Mouse (Mus musculus): ENCODE results near the gene Gm20661. TPM values are rescaled to one million over a fixed set of nuclear protein-coding genes. Genes with fewer than 3 reads are reported as not detected.
"Not testable (repeated sequence)": the region's sequence is repeated elsewhere in the genome, so short reads cannot be mapped to it uniquely, and the experiment has no call there.

Gm20661 gene
- polyA plus RNA-seq, 1 experiment from 2014 or later, result 0.16 TPM

DNA sequence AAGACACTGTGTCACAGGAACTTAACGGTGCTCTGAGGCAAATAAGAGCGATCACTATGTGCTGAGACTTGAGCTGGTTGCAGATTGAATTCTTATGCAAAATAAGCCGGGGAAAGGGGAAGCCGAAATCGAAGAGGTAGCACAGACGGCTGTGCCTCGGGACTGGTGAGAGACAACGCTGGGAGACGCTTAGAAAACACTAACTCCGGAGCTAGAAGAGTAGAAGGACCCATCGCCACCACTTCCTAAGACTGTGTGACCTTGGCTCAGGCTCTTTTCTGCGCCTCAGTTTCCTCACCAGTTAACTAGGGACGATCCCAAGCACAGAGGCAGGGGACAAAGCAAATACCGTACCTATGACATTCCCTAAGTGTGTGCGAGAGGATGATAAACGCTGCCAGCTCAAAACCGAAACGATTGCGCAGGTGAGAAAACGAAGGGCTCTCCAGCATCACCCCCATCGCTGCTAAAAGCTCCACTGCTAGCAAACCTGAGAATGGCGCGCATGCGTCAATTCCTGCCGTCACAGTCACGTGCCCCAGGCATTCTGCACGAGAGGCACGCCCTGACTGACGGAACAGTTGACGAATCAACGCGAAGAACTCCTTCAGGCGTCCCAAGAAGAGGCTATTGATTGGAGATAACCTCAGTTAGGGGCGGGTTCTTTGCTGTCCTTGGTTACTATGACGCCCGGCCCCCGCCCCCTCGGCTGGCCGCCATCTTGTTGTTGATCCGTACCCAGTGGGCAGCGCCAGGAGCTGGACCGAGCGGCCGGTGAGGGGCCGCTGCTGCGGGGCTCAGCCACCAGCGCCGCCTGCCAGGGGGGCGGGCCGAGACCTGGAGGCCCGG, 19.3 kb downstream of the Gm20661 start, which contains the start of gene Ip6k1:
TSS of gene Ip6k1 (plus strand) at position 580 of the 849 bp plus-strand sequence.
- Histone ChIP-seq H3K36me3 (ENCODE audit: inconsistent target) (no peaks in the 10 kb centered on the region), H3K79me2 (ENCODE audit: inconsistent target) (peaks cover 45% of the 10 kb centered on the region), H3K27ac (peak within 1 kb of the TSS; percentile 80), H3K4me3 (ENCODE audit: inconsistent target) (peak within 1 kb of the TSS; percentile 94)
- 0% methylated on average over 43 of the region's 51 CpGs for WGBS (ENCODE audit: missing documents)

DNA sequence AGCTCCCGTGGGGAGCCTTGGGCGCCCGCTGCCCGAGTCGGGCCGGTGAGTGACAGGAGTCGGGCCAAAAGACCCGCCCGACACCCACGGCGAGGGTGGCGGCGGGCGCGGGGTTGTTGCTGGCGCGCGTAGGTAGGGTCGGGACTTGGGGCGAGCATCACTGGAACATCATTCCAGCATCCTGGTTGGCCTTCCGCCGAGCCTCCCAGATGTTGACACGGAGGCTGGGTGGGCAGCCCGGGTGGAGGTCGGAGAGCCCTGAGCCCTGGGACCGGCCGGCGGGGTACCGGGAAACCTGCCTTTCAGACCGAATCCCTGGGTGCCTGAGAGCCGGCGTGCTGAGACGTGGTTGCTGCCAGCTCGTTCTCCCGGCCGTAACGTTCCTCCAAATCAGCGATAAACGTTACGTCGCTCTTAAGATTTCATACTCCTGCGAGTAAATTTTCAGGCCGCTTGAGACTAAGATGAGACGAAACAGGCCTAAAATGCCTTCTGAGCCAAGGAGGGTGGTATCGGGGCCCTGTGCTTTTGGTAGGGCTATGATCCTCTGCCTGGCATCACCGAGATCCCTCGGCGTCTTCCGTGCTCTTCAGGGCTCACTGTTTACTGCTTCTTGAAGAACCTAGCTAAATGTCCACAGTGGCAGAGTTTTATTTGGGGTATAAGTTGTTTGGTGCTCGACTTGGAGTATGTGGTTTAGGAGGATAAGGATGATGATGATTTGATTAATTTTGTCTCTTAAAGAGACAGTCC, 20.1 kb downstream of the Gm20661 start:
- no peaks in the 10 kb centered on the region for H3K36me3 ChIP-seq (ENCODE audit: inconsistent target)
- H3K27ac ChIP-seq, result peak overlapping the region; percentile 55
- WGBS (ENCODE audit: missing documents), result 0% methylated on average over 45 of the region's 50 CpGs
- peak overlapping the region; percentile 94 for H3K4me3 ChIP-seq (ENCODE audit: inconsistent target)
- H3K79me2 ChIP-seq (ENCODE audit: inconsistent target), result peaks cover 53% of the 10 kb centered on the region

DNA sequence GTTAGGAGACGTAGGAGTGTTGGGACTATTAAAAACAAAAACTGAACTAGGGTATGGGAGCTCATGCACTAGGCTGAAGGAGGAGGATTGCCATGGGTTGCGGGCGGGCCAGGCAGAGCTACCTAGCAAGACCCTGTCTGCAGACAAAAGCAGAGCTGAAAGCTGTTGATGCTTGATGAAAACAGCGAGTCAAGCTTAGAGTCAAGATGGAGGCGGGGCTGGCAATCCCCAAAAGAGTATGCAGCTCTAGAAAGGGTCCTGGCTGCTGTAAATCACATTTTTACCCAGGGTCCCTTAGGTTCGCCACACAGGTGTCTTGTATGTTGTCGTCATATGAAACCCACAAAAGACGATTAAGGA, 20.7 kb downstream of the Gm20661 start:
- H3K4me3 ChIP-seq (ENCODE audit: inconsistent target), result peak overlapping the region; percentile 94
- peak overlapping the region; percentile 55 for H3K27ac ChIP-seq
- 3% methylated on average over 8 of the region's 8 CpGs for WGBS (ENCODE audit: missing documents)
- no peaks in the 10 kb centered on the region for H3K36me3 ChIP-seq (ENCODE audit: inconsistent target)
- peaks cover 59% of the 10 kb centered on the region for H3K79me2 ChIP-seq (ENCODE audit: inconsistent target)

DNA sequence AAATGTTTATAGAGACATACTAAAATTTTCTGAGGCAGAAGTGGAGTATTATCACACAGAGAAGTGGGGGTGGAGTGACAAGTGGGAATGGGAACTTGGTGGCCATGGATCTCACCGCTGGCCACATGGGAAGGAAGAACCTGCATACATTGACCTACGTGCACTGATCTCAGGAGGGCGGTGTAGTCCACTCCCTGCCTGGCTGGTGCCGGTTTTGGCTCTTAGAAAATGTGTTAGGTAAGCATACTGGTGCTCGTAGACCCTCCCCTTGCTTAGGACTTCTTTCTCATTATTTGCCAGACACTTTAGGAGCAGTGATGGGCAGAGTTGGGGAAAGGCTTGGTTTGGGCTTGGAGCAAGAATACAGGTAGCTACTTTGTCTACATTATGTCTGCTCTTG, 25.2 kb downstream of the Gm20661 start:
- no peak overlapping the region for H3K27ac ChIP-seq
- H3K4me3 ChIP-seq (ENCODE audit: inconsistent target), result no peak overlapping the region
- H3K79me2 ChIP-seq (ENCODE audit: inconsistent target), result peaks cover 100% of the 10 kb centered on the region
- 85% methylated on average over 4 of the region's 5 CpGs for WGBS (ENCODE audit: missing documents)
- peaks cover 6% of the 10 kb centered on the region; the same call in 1 of the 2 replicates for H3K36me3 ChIP-seq (ENCODE audit: inconsistent target)

GRCm38 (mm10) chr9:108010385-108010784, 27.5 kb downstream of the Gm20661 start:
- peaks cover 100% of the 10 kb centered on the region for H3K79me2 ChIP-seq (ENCODE audit: inconsistent target)
- peaks cover 8% of the 10 kb centered on the region; the same call in 1 of the 2 replicates for H3K36me3 ChIP-seq (ENCODE audit: inconsistent target)
- no peak overlapping the region for H3K4me3 ChIP-seq (ENCODE audit: inconsistent target)
- H3K27ac ChIP-seq, result no peak overlapping the region

DNA sequence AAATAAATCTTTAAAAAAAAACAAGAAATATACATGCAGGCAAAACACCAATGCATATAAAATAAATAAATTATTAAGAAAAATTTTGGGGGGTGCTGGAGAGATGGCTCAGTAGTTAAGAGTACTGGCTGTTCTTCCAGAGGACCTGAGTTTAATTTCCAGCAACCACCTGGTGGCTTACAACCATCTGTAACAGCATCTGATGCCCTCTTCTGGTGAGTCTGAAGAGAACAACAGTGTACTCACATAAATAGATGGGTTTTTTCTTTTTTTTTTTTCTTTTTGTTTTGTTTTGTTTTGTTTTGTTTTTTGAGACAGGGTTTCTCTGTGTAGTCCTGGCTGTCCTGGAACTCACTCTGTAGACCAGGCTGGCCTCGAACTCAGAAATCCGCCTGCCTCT, 30.7 kb downstream of the Gm20661 start:
- WGBS (ENCODE audit: missing documents), result no CpG with 5 or more reads among the region's 2 CpGs
- H3K27ac ChIP-seq; H3K4me3 ChIP-seq (ENCODE audit: inconsistent target): not testable (repeated sequence)
- H3K79me2 ChIP-seq (ENCODE audit: inconsistent target), result peaks cover 100% of the 10 kb centered on the region
- H3K36me3 ChIP-seq (ENCODE audit: inconsistent target), result peaks cover 12% of the 10 kb centered on the region; the same call in 1 of the 2 replicates

DNA sequence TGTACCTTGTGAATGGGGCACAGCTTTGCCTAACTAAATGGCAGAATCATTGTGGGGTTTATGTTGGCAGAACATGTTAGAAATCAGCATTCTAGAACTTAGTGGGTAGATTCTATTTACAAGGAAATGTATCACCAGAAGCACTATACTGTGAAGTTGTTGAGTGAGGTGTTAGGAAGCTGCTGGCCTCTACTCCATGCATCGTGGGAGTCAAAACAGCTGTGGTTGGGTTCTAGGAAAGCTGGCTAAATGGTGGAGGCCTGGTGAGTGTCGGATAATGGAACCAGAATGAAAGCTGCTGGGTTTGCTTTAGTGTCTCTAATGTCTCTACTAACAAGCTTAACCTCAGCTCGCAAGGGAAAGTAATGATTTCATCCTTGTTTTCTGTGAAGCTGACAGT, 34.3 kb downstream of the Gm20661 start:
- H3K4me3 ChIP-seq (ENCODE audit: inconsistent target), result no peak overlapping the region
- no peak overlapping the region for H3K27ac ChIP-seq
- H3K79me2 ChIP-seq (ENCODE audit: inconsistent target), result peaks cover 100% of the 10 kb centered on the region
- H3K36me3 ChIP-seq (ENCODE audit: inconsistent target), result peaks cover 12% of the 10 kb centered on the region; the same call in 1 of the 2 replicates
- 92% methylated on average over 3 of the region's 3 CpGs for WGBS (ENCODE audit: missing documents)

GRCm38 (mm10) chr9:108020741-108021140, 37.9 kb downstream of the Gm20661 start:
- peaks cover 24% of the 10 kb centered on the region for H3K36me3 ChIP-seq (ENCODE audit: inconsistent target)
- no peak overlapping the region for H3K4me3 ChIP-seq (ENCODE audit: inconsistent target)
- peaks cover 100% of the 10 kb centered on the region for H3K79me2 ChIP-seq (ENCODE audit: inconsistent target)
- 87% methylated on average over 1 of the region's 1 CpGs for WGBS (ENCODE audit: missing documents)
- no peak overlapping the region for H3K27ac ChIP-seq

DNA sequence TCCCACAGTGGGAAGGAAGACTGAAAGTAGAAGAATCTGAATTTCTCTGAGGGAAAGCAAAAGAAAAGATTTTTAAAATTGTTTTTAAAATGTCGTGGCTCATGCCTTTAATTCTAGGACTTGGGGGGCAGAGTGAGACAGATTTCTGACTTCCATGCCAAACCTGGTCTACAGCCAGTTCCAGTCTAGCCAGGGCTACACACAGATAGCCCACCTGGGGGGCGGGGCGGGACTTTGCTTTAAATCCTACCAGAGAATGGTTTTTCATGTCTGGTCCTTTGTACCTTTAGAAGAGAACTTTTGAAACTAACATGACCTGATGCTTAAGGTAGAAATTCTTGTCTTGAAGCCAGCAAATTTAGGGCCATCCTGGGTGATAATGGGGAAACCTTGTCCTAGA, 40.4 kb downstream of the Gm20661 start:
- 94% methylated on average over 3 of the region's 3 CpGs for whole genome bisulfite sequencing (ENCODE audit: missing documents)
- no peak overlapping the region for H3K27ac ChIP-seq
- H3K79me2 ChIP-seq (ENCODE audit: inconsistent target), result peaks cover 98% of the 10 kb centered on the region
- H3K36me3 ChIP-seq (ENCODE audit: inconsistent target), result peaks cover 45% of the 10 kb centered on the region
- H3K4me3 ChIP-seq (ENCODE audit: inconsistent target), result no peak overlapping the region

DNA sequence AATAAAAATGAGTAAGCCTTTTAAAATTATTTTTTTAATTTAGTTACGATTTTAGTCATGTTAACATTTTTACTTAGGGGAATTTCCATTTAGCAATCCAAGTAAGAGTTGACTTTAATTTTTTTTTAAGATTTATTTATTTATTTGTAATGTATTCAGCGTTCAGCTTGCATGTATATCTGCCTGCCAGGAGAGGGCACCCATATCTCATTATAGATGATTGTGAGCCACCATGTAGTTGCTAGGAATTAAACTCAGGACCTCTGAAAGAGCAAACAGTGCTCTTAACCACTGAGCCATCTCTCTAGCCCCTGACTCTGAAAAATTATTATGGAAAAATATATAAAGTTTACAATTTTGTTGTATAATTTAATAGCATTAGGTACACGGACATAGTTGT, 43.7 kb downstream of the Gm20661 start:
- H3K36me3 ChIP-seq (ENCODE audit: inconsistent target), result peaks cover 45% of the 10 kb centered on the region
- WGBS (ENCODE audit: missing documents), result 69% methylated on average over 3 of the region's 3 CpGs
- H3K4me3 ChIP-seq (ENCODE audit: inconsistent target), result no peak overlapping the region
- peaks cover 93% of the 10 kb centered on the region for H3K79me2 ChIP-seq (ENCODE audit: inconsistent target)
- H3K27ac ChIP-seq, result no peak overlapping the region

GRCm38 (mm10) chr9:108027867-108028266, 45.0 kb downstream of the Gm20661 start:
- Histone ChIP-seq H3K4me3 (ENCODE audit: inconsistent target) (no peak overlapping the region), H3K79me2 (ENCODE audit: inconsistent target) (peaks cover 83% of the 10 kb centered on the region), H3K36me3 (ENCODE audit: inconsistent target) (peaks cover 55% of the 10 kb centered on the region), H3K27ac (no peak overlapping the region)
- WGBS (ENCODE audit: missing documents), result 100% methylated on average over 3 of the region's 3 CpGs

DNA sequence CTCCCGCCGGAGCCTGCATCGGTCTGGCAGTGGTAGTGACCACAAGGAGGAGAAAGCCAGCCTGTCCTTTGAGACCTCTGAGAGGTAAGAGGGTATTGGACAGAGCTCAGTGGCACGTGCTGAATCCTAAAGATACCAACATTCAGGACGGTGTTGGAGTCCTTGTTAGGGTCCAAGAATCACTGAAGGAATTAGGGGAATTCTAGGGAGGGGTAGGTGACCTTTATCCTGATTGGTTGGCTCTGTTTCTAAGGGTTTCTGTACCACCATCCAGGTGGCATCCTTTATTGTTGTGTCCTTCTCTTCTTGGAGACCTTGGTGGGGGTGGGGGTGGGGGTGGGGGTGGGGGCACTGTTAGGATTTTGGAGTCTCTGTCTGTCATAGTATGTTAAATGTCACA, 49.3 kb downstream of the Gm20661 start:
- Histone ChIP-seq H3K27ac (no peak overlapping the region), H3K36me3 (ENCODE audit: inconsistent target) (peaks cover 27% of the 10 kb centered on the region), H3K4me3 (ENCODE audit: inconsistent target) (no peak overlapping the region), H3K79me2 (ENCODE audit: inconsistent target) (peaks cover 42% of the 10 kb centered on the region; the same call in 1 of the 2 replicates)
- 92% methylated on average over 5 of the region's 5 CpGs for WGBS (ENCODE audit: missing documents)

DNA sequence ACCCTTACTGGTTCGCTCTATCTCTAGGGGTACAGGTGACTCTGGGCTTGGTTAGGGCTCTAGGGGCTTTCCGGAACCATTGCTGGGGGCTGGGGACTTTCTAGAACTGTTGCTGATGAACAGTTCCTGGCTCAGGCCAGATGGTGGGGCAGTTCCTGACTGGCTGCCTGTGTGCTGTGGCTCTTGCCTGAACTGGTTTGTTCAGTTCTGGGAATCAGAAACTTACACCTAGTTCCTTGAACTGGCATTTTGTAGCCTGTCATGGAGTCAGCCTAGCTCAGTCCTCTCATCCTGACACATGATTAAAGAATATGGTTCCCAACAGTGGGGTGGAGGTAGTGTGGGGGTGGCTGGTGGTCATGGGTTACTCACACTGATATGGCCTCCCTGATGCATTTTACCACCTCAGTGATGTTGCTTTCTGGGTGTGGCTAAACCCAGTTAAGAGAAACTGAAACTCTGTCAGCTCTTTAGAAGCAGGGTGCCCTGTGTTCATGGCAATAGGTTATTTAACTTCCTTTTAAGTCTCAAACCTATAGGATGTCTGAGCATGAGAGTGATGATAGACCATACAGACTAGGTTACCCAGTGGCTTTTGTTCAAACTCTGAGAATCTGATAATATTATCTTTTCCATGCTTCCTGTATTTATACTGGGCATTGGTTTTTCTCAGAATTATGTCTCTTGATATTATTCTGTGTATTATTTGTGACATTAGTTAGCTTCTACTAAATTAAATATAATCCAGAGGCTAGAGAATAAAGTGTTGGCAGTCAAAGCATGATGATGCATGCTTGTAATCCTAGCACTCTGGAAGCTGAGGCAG, 52.7 kb downstream of the Gm20661 start:
- Histone ChIP-seq H3K36me3 (ENCODE audit: inconsistent target) (peaks cover 42% of the 10 kb centered on the region), H3K27ac (no peak overlapping the region), H3K4me3 (ENCODE audit: inconsistent target) (no peak overlapping the region), H3K79me2 (ENCODE audit: inconsistent target) (peaks cover 22% of the 10 kb centered on the region; the same call in 1 of the 2 replicates)
- WGBS (ENCODE audit: missing documents), result 100% methylated on average over 2 of the region's 2 CpGs
